Mouse (Mus musculus) embryonic stem cell, embryonic (primary cell): Measurements from ENCODE around the gene Ptk7.

Source experiments
- CTCF ChIA-PET, 4 experiments: fragments of 300-600 bp in 2 of 4; fragments of 350-600 bp in 2 of 4; sonication (Branson Sonifier 250); formaldehyde crosslinking; loops; one replicate each; lab custom pipeline; 2022; ENCODE audit warnings: inconsistent platforms in 2 of 4; lab: Charles Lee
- POLR2A ChIA-PET, 4 experiments: fragments of 300-600 bp in 2 of 4; fragments of 350-600 bp in 2 of 4; sonication (Branson Sonifier 250); formaldehyde crosslinking; loops; one replicate each; lab custom pipeline; 2022; ENCODE audit warnings: antibody characterized with exemption in 4 of 4, inconsistent platforms in 1 of 4; lab: Charles Lee

Ptk7 gene

GRCm38 (mm10) chr17:46549642-46550041 is 79.7 kb downstream of the Ptk7 start:
- ChIA-PET POLR2A (interaction anchor here (0.5 to 1.6 kb wide), 11 partner anchors 8 to 261 kb away, joined by 3 to 10 read pairs (median 5); no protein-coding TSS in a partner anchor), CTCF (interaction anchor here (0.6 to 2.2 kb wide), 18 partner anchors 8 to 207 kb away, joined by 3 to 8 read pairs (median 4); partner anchors contain the start of genes Mea1 (in 1 of the 4) and Ptk7 (in 1 of the 4))

- ChIA-PET CTCF (interaction anchor here (0.6 to 2.2 kb wide), 33 partner anchors 8 to 347 kb away, joined by 3 to 18 read pairs (median 4); partner anchors contain the start of genes Abcc10 (in 1 of the 4), Dnph1 (in 1 of the 4), Mea1 (in 1 of the 4) and Polh (in 1 of the 4)), POLR2A (interaction anchor here (0.5 to 1.6 kb wide), 16 partner anchors 8 to 305 kb away, joined by 3 to 10 read pairs (median 5); partner anchors contain the start of genes 2310039H08Rik (in 1 of the 4), Ppp2r5d (in 1 of the 4) and Ptk7 (in 1 of the 4))
Observed at GRCm38 (mm10) chr17:46549193-46549592, 80.1 kb downstream of the Ptk7 start.

- CTCF ChIA-PET: interaction anchor here (0.7 to 2.2 kb wide), 32 partner anchors 9 to 346 kb away, joined by 3 to 18 read pairs (median 4); partner anchors contain the start of genes Abcc10 (in 1 of the 4), Dnph1 (in 1 of the 4), Mea1 (in 1 of the 4) and Polh (in 1 of the 4)
- POLR2A ChIA-PET: interaction anchor here (0.5 to 1.6 kb wide), 14 partner anchors 8 to 342 kb away, joined by 3 to 10 read pairs (median 5); partner anchors contain the start of genes 2310039H08Rik (in 1 of the 4), Ppp2r5d (in 1 of the 4), Ptk7 (in 1 of the 4) and Tbcc (in 1 of the 4)
Observed at GRCm38 (mm10) chr17:46548741-46549140, 80.6 kb downstream of the Ptk7 start.

GRCm38 (mm10) chr17:46547923-46548322 is 81.4 kb downstream of the Ptk7 start:
- CTCF ChIA-PET: interaction anchor here in 3 of 4 experiments (0.6 to 2.2 kb wide), 12 partner anchors 8 to 478 kb away, joined by 3 to 9 read pairs (median 6); partner anchors contain the start of genes Dnph1 (in 1 of the 3) and Ptk7 (in 1 of the 3)
- POLR2A ChIA-PET: interaction anchor here in 1 of 4 experiments (1.0 to 3.2 kb wide), 6 partner anchors 7 to 132 kb away, joined by 3 to 16 read pairs (median 6); partner anchors contain the start of genes Dnph1, Klhdc3 and Srf

GRCm38 (mm10) chr17:46546995-46547394 is 82.3 kb downstream of the Ptk7 start:
- ChIA-PET POLR2A (interaction anchor here in 2 of 4 experiments (0.7 to 3.2 kb wide), 11 partner anchors 8 to 158 kb away, joined by 3 to 16 read pairs (median 3); partner anchors contain the start of genes Klc4 (in 1 of the 2), Klhdc3 (in 1 of the 2), Mrpl2 (in 1 of the 2) and Ppp2r5d (in 1 of the 2)), CTCF (interaction anchor here in 3 of 4 experiments (0.5 to 2.1 kb wide), 6 partner anchors 15 to 479 kb away, joined by 3 to 21 read pairs (median 6); no protein-coding TSS in a partner anchor)

- ChIA-PET CTCF (interaction anchor here in 3 of 4 experiments (0.5 to 2.1 kb wide), 10 partner anchors 10 to 216 kb away, joined by 3 to 21 read pairs (median 4); partner anchors contain the start of gene Ptk7 (in 1 of the 3)), POLR2A (interaction anchor here in 2 of 4 experiments (0.7 to 3.2 kb wide), 13 partner anchors 8 to 299 kb away, joined by 3 to 16 read pairs (median 3); partner anchors contain the start of genes Abcc10 (in 1 of the 2), Klc4 (in 1 of the 2), Mrpl2 (in 1 of the 2) and Polr1c (in 1 of the 2))
Observed at GRCm38 (mm10) chr17:46546591-46546990, 82.7 kb downstream of the Ptk7 start.

GRCm38 (mm10) chr17:46545813-46546564 is 83.3 kb downstream of the Ptk7 start, which contains the start of gene Cul9:
Gene Cul9, minus strand, starts transcription at chr17:46546388.
- CTCF ChIA-PET: interaction anchor here in 3 of 4 experiments (0.6 to 2.1 kb wide), 11 partner anchors 9 to 363 kb away, joined by 3 to 7 read pairs (median 3); partner anchors contain the start of genes Ppp2r5d (in 1 of the 3) and Ptk7 (in 1 of the 3)
- POLR2A ChIA-PET: interaction anchor here in 3 of 4 experiments (0.6 to 3.2 kb wide), 18 partner anchors 8 to 343 kb away, joined by 3 to 16 read pairs (median 3); partner anchors contain the start of genes Abcc10 (in 1 of the 3), Dnph1 (in 1 of the 3), Klc4 (in 1 of the 3) and Mrpl2 (in 1 of the 3)

GRCm38 (mm10) chr17:46543661-46544060 is 85.6 kb downstream of the Ptk7 start:
- ChIA-PET CTCF (interaction anchor here (0.6 to 1.5 kb wide), 4 partner anchors 9 to 93 kb away, joined by 3 to 8 read pairs (median 3); no protein-coding TSS in a partner anchor), POLR2A (interaction anchor here in 1 of 4 experiments (1.1 kb wide), 2 partner anchors 9 to 140 kb away, joined by 3 read pairs; no protein-coding TSS in a partner anchor)

GRCm38 (mm10) chr17:46525579-46526307 is 103.6 kb downstream of the Ptk7 start:
- POLR2A ChIA-PET: interaction anchor here in 3 of 4 experiments (0.5 to 1.5 kb wide), 9 partner anchors 13 to 758 kb away, joined by 3 to 5 read pairs (median 3); partner anchors contain the start of genes Cul9 (in 1 of the 3), Dnph1 (in 1 of the 3) and Ppp2r5d (in 1 of the 3)

GRCm38 (mm10) chr17:46525065-46525464 is 104.2 kb downstream of the Ptk7 start:
- ChIA-PET CTCF (interaction anchor here (0.6 to 3.3 kb wide), 42 partner anchors 8 to 649 kb away, joined by 3 to 21 read pairs (median 4); partner anchors contain the start of genes Cul9 (in 1 of the 4) and Dnph1 (in 1 of the 4)), POLR2A (interaction anchor here in 3 of 4 experiments (0.5 to 1.5 kb wide), 7 partner anchors 13 to 180 kb away, joined by 3 to 5 read pairs (median 3); partner anchors contain the start of genes Cul9 (in 1 of the 3), Dnph1 (in 1 of the 3) and Ppp2r5d (in 1 of the 3))

More at GRCm38 (mm10) chr17:46525579-46526307, 103.6 kb downstream of the Ptk7 start:
- CTCF ChIA-PET: interaction anchor here (0.5 to 3.3 kb wide), 56 partner anchors 8 to 649 kb away, joined by 3 to 21 read pairs (median 4); partner anchors contain the start of genes Cul9 (in 2 of the 4), Dnph1 (in 1 of the 4), Mea1 (in 1 of the 4) and Slc22a7 (in 1 of the 4)

GRCm38 (mm10) chr17:46521963-46522668 is 107.2 kb downstream of the Ptk7 start:
- POLR2A ChIA-PET: interaction anchor here (0.5 to 2.3 kb wide), 19 partner anchors 11 to 368 kb away, joined by 3 to 9 read pairs (median 3); partner anchors contain the start of genes Cnpy3 (in 1 of the 4), Dnph1 (in 1 of the 4), Ppp2r5d (in 1 of the 4) and Tbcc (in 1 of the 4)
- CTCF ChIA-PET: interaction anchor here (0.5 to 3.2 kb wide), 37 partner anchors 10 to 452 kb away, joined by 3 to 18 read pairs (median 4); partner anchors contain the start of genes Tbcc (in 2 of the 4), Cnpy3 (in 1 of the 4), Crip3 (in 1 of the 4) and Cul9 (in 1 of the 4)

GRCm38 (mm10) chr17:46521174-46521573 is 108.1 kb downstream of the Ptk7 start:
- ChIA-PET CTCF (interaction anchor here (0.6 to 3.2 kb wide), 18 partner anchors 10 to 790 kb away, joined by 3 to 18 read pairs (median 4); partner anchors contain the start of genes Dnph1 (in 1 of the 4) and Ppp2r5d (in 1 of the 4)), POLR2A (interaction anchor here in 3 of 4 experiments (0.5 to 2.7 kb wide), 16 partner anchors 10 to 369 kb away, joined by 3 to 9 read pairs (median 3); partner anchors contain the start of genes Cnpy3 (in 1 of the 3), Dnph1 (in 1 of the 3), Ppp2r5d (in 1 of the 3) and Tbcc (in 1 of the 3))

GRCm38 (mm10) chr17:46520385-46520979 is 108.8 kb downstream of the Ptk7 start:
- ChIA-PET POLR2A (interaction anchor here (0.5 to 2.7 kb wide), 19 partner anchors 9 to 858 kb away, joined by 3 to 9 read pairs (median 3); partner anchors contain the start of genes Cul9 (in 1 of the 4), Dnph1 (in 1 of the 4), Ppp2r5d (in 1 of the 4) and Tbcc (in 1 of the 4)), CTCF (interaction anchor here (0.6 to 3.2 kb wide), 14 partner anchors 22 to 790 kb away, joined by 3 to 18 read pairs (median 4); partner anchors contain the start of gene Tbcc (in 1 of the 4))

GRCm38 (mm10) chr17:46519971-46520370 is 109.3 kb downstream of the Ptk7 start:
- ChIA-PET CTCF (interaction anchor here (0.6 to 3.2 kb wide), 10 partner anchors 22 to 789 kb away, joined by 3 to 9 read pairs (median 3); no protein-coding TSS in a partner anchor), POLR2A (interaction anchor here (0.5 to 2.7 kb wide), 17 partner anchors 16 to 1387 kb away, joined by 3 to 9 read pairs (median 3); partner anchors contain the start of genes Crip3 (in 1 of the 4), Cul9 (in 1 of the 4), Dnph1 (in 1 of the 4) and Tbcc (in 1 of the 4))
